Mouse (Mus musculus) A20 (cell line): Measurements from ENCODE around the gene Shd.

Source experiments
- DNase-seq: peaks from one replicate; pipeline ENCODE4 v3.0.0-alpha.2; 2011; ENCODE audit warnings: low read depth, low spot score

Shd gene

DNA sequence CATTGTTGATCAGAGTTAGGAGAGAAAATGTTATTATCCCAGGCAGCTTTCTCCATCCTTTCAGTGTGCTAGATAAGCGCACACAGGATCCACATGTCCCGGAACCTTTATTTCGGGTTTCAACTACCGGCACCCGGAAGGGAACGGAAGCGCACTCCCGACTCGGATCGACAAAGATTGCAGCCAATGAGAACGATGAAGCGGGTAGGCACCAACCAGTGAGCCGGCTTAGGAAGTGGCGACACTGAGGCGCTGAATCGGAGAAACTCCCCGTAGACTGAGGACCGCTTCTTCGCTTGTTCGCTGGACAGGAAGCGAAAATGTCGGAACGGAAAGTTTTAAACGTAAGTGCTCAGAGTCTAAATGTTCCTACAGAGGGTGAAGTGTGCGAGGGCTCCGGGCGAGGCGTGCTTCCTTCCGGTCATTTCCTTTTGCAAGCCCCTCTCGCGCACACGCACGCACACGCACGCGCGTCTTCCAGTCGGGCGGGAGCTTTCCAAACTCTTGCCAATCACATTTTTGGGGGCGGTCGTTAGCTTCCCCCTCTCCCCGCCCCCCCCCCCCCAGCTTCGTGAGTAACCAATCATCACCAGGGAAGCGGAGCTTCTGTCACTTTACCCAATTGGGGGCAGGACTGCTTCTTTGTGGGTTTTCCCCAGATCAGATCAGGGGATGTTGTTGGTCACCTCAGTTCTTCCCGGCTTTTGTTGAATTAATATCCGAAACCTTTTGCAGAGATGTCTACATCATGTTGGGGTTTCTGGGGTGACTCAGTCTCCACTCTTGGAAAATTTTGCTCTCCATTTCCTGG, 11.1 kb upstream of the Shd start, which contains the start of gene Yju2:
Yju2 (plus strand) TSS at position 182 of the 811 bp plus-strand sequence.
- peak; percentile 98 for DNase-seq

DNA sequence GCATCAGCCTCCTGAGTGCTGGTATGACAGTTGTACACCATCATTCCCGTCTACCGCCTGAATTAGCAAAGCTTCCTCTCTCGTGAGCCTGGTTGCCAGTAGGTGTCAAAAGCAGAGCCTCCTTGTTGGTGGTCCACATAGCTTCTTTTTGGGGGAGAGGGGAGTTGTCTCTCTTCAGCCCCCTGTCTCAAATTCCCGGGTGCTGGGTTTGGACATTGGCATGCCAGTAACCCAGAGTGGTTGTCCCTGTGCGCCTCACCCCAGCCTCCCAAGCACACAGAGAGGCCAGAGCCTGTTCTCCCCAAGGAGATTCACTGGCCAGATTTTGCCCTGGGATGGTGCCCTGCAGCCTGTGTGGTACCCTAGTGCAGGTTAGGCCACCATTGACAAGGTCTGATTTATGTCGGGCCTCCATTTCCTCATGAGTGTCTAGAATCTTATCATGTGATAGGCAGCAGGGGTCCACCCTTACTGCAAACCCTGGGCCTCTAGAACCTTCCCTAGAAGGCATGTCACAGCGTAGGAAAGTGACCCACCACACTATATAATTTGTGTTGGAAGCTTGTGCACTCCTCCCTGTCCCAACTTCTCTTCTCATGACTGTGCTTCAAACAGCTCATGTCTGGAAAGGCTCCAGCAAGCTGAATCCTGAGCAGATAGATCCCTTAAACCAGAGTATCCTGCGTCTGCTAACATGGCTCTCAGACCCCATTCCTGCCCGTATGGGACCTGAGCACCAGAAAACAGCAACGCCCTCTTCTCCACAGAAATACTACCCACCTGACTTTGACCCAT, 10.1 kb upstream of the Shd start:
- no peak for DNase-seq

DNA sequence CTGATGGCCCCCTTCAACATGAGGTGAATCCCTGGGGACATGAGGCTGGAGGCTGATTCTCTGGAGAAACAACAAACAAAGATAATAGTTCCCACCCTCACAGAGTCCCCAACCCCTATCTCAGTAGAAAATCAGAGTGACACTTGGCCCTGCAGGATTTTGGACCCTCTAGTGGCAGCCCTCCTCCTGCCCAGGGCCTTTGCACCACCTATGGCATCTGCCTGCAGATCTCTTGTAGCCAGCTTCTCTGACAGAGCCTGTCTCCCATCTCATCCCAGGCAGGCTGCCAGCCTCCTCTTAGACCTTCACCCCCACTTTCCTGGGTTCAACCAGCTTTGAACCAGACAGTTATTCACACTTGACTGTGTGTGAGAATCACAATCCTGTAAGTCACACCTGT, 9.5 kb upstream of the Shd start:
- no peak for DNase-seq

DNA sequence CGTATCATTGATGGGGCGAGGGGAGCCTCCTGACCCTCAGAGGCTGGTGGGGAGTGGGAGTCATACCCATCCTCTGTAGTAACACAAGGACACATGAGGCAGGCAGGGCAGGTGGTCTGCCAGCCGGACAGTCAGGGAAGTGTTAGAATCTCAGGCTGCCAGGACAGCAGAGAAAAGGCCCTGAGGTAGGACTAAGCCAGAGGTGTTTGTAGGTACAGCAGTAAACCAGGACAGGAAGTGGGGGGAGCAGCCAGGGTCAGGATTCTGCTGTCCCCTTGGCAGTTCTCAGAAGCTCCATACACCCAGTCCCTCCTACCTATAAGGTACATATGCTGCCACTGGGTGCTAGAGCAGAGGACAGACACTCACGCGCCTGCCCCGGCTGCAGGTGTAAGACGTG, 8.6 kb upstream of the Shd start:
- no peak for DNase-seq

DNA sequence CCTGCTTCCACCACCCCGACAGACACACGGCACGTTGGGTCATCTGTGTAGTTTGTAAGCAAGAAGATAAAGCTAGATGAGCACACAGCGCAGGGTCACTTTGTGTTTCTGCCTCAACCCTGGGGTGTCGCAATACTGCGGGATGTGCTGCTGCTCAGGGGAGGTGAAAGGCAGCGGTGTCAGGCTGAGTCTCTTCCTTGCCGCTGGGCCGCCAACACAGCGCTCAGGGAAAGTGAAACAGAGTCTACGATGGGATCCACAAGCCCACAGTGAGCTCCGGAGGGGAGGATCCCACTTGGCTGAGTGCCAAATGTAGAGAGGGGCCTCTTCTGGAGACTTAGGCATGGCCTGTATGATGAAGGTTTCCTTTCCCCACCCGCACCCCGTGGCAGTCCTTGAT, 7.1 kb upstream of the Shd start:
- DNase-seq = no peak

DNA sequence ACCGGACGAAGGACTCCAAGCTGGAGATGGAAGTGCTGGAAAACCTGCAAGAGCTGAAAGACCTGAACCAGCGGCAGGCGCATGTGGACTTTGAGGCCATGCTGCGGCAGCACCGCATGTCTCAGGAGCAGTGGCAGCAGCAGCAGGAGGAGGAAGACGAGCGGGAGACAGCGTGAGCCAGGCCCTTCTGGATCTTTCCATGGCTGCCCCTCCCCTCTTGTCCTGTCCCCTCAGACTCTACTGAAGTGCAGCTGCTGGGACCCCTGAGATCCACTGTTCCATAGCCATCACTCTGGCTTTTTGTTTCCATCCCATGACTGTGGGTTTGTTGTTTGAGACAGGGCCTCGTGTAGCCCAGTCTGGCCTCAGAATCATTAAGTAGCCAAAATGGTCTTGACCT, 5.8 kb upstream of the Shd start:
- DNase-seq = no peak

DNA sequence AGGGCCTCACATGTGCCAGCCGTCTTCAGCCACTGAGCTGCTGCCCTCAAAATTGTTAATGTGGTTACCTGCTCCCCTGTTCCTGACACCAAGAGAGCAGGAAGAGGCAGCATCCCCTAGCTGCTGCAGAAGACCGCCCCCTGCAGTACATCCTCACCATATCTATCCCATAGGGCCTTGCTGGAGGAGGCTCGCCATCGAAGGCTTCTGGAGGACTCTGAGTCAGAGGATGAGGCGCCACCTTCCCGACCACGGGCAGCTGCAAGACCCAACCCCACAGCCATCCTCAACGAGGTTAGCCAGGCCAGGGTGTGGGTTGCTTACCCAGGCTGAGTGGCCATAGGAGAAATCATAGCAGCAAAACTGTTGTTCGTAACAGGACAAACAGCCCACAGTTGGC, 5.3 kb upstream of the Shd start:
- no peak for DNase-seq

DNA sequence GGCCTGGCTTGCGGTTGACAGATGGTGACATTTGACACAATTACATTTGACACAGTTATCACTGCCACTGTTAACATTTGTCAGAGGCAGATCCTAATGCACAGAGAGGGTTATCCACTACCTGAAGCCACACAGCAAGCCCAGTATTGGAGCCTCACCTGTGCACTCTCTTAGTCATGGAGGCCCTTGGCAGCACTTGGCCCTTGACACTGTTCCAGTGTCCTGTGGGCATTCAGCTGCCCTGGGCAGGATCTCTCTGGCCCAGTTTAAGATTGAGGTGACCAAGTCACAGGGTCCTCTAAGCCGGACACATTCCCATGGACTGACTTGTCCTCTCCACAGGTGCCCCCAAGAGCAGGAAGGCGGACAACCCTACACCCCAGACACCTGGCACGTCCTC, 3.1 kb upstream of the Shd start:
- no peak for DNase-seq

DNA sequence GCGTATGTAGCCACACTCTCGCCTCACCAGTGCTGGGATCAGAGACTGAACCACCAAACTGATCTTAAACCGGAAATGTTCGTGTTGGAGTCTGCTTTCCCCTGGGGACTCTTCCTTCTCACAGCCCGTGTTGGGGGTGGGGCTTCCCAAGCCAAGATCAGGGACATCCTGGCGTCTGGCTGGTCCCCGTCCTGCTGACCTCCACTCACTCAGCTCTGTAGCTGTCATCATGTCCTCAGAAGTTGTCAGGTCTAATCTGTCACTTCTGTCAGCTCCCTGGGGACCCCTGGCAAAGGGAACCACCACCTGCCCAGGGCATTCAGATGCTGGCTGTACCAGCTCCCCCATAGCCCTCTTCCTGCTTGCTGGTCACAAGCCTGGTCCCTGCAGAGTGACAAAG, 2.1 kb upstream of the Shd start:
- no peak for DNase-seq

DNA sequence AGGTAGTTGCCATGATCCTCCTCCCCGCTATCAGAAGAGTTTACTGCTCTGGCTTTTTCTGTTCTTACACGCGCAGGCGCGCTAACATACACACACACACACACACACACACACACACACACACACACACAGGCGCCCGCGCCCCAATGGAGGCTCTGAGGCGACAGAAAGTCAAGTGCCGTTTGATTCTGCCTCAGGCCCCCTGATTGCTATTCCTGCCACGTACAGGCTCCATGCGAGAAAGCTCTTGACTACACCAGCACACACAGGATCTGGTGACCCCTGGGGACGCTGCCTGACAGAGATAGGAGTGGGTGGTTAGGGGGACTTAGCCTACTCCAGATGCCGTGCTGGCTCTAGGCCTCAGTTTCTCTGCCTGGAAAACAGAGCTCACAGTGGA, 707 bp upstream of the Shd start:
- no peak for DNase-seq

DNA sequence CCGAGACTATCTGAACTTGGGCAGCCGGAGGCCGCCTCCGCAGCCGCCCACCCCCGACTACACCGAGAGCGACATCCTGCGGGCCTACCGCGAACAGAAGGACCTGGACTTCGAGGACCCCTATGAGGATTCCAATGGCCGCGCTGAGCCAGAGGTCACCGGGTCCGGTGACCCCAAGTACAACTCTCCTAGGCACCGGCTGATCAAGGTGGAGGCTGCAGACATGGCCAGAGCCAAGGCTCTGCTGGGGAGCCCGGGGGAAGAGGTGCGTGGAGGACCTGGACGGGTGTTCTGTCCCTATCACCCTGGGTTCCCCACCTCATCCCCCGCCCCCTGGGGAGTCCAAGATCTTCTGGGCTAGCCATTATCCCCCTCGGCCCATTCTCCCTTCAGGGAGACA, 1.2 kb downstream of the Shd start:
- DNase-seq = no peak

DNA sequence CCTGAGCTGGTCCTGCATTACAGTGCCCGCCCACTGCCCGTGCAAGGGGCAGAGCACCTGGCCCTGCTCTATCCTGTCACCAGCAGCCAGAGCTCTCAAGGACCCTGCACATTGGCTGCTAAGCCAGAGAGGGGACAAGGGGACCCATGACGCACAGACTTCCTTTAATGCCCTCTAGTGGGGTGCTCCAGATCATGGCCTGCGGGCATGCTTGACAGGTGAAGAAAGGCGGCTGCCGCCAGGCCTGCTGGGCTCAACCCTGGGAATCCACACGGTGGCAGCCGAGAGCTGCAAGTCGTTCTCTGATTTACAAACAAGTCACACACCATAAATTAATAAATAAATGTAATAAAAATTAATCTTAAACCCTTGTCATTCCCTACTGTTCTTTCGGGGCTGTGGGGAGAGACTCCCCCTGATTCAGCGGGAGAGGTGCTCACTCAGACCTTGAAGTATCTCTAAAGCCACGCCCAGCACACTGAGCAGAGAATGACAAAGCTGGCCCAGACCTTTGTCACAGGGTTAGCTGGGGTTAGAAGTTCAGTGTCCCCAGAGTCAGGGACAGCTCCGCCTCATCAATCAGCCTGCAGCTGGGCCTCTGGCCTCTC, 6.1 kb downstream of the Shd start:
- DNase-seq = peak; percentile 86

DNA sequence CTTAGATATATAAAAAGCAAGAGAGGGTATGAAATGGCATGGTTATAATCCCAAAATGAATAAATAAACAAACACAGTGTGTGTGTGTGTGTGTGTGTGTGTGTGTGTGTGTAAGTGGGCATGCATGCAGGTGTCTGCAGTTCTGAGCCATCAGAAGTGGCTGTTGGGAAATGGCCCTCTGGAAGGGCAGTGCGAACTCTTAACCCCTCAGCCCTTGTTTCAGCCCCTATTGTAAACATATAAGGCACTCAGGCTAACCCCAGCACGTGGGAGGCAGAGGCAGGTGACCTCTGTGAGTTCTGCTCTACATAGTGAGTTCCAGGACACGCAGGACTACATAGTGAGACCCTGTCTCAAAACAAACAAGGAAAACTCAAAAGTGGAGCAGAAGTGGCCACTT, 7.0 kb downstream of the Shd start:
- no peak for DNase-seq

DNA sequence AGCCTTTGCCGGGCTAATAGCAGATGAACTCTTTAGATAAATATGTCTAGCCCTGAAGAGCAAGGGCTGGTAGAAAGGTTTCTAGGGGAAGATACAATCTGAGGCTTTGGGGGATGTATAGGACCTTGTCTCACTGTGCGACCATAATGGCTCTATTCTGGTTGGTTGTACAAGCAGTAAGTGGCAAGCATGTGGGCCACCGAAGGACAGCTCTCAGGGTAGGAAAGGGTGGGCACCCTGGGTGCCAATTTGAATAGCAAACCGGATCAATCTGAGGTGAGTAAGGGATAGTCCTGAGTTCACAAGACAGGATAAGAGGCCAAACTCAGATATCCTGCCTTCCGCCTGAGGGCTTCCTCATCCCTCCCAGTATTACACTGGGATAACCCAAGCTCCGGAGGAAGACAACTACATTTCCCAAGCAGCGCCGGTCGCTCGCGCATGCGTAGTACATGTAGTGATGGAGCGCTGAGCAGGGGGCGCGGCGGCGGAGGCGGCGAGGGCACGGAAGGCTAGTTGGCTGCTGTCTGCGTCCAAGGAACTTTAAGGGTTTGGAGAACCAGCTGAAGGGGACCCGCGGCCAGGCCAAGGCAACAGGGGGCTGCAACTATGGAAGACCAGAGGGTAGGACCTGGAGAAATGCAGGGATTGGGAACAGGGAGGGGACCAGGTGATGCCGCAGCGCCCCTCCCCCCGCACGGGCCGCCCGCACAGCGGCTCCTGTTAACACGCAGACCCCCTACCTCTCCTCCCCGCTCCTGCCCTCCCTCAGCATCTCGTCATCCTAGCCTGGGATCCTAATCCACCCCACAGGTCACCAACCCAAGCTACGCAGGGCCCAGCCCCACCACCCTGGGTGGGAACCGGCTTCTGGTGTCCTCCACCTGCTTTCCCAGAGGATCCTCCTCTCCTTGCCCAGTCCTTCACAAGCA, 16.0 kb downstream of the Shd start, which contains the start of gene Fsd1:
Fsd1 (plus strand) TSS at position 480 of the 932 bp plus-strand sequence.
- DNase-seq = no peak

DNA sequence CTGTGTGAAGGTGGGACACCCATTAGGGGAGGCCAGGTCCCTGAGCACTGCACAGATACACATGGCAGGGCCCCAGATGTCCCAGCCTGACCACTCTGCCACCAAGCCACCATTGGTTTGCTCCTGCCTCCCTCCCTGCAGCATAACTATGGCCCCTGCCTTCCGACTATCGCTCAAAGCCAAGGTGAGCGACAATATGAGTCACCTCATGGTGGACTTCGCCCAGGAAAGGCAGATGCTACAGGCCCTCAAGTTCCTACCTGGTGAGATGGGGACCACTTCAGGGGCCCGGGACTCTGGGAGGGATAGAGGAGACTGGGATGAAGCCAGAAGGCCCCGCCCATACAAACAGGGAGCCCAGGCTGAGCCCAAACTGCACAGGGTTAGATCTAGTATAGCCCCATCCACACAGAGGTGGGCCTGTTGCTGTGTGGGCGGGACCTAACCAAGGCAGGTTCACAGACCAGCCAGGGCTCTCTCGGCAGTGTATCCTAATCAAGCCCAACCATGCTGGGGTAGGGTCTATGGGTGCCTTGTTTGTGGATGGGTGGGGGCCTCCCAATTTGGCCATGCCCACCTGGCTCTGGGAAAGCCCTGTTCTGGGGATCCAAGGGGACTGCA, 20.1 kb downstream of the Shd start:
- no peak for DNase-seq

DNA sequence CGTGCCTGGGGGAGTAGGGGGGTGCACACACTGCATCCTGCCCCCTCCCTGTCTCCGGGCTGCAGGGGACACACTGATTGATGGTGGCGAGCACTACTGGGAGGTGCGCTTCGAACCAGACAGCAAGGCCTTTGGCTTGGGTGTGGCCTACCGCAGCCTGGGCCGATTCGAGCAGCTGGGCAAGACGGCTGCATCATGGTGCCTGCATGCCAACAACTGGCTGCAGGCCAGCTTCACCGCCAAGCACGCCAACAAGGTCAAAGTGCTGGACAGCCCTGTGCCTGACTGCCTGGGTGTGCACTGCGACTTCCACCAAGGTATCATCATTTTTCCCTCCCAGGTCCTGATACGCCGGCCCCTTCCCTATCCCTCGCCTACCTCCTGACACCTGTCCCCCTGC, 25.7 kb downstream of the Shd start:
- DNase-seq = no peak

DNA sequence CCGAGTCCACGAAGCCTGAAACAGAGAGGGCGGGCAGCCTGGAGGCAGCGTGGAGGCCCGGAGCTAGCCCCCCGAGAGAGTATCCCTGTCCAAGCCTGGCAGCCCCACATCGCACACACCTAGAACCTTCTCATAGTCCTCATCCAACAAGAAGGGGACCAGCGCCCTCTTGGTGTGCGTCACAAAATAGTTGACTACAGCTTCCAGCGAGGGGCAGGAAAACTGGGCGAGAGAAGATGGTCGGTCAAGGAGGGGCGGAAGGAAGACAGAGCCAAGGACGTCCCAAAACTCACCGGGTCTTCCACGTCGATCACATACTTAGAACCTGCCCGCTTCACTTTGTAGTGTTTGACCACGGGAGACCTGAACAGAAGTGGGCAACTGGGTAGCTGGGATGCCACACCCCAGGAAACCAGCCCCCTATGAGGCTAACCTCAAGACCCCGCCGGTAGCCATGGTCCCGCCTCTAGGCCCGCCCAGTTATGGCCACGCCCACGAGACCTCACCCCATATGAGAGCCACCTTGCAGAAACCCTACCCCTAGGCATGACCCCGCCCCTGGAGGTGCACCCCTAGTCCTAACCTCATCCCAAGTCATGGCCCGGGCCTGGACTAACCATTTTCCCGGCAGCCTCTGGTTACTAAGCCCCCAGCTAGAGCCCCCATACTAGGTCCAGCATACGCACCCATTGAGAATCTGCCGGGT, 29.7 kb downstream of the Shd start:
- DNase-seq = no peak

DNA sequence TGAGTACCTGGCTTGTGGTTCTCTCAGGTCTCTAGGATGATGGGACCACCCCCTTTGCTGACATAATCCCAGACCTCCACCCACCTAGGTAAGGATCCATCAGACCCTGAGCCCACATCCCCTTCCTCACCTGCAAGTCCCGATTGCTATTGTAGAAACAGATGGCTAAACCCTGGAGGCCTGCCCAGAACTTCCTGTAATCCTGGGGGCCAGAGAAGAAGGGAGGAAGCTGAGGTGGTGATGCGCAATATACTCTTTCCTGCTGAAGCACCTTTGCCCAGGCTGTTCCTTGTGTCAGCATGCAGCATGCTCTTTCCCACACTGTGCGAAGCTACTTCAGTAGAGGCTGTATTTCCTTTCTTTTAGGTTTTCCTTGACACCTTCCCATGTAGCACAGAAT, 32.7 kb downstream of the Shd start:
- no peak for DNase-seq

DNA sequence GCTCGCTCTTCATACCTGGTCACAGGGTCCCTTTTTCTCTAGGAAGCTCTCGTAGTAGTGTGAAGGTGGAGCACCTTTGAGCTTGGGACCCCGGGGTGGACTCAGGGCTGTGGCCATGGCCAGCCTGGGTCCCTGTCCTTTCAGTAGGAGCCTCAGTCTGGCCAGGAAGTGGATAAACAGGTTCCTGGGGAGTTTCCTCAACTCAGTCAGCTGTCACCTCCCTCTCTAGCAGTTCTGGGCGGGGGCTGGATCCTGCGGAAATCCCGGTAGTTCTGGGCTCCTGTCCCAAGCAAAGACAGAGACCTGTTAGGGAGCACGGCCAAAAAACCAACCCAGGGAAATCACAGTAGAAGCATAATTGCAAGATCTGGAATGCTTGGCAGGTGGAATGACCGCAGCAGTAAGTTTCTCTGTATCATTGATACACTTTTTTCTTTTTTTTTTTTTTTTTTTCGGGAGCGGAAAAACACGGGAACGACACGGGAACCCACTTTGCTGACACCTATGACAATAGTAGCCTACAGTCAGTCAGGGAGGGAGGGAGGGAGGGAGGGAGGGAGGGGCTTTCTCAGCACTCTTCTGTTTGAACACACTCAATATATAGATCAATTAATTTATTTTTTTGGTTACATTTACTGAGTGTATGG, 35.3 kb downstream of the Shd start, which contains the start of the genes Stap2 and Mpnd:
Stap2 (minus strand) TSS at position 170 of the 647 bp plus-strand sequence.
Mpnd (plus strand) TSS at position 297 of the 647 bp plus-strand sequence.
- DNase-seq = peak; percentile 47

DNA sequence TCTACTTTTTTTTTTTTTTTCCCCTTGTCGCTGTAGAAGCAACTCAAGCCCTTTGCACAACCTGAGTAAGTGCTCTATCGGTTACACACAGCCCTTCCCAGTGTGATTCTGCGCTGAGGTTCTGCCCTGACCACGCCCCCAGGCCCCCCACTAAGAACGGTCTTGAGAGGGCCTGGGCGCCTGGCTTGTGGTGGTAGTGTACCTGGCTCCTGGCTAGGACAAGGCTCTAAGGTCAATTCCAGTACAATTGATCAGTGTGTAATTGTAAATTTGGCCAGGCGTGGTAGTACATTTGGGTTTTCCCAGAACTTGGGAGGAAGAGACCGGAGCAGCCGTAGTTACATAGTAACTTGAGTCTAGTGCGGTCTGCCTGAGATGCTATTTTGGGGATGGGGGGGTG, 36.7 kb downstream of the Shd start:
- DNase-seq = no peak
